13 mouse cellular contexts compared by ENCODE assay signal in genomic region chr6:140480425-140481081, GRCm38 (mm10).
"Had no signal": no experiment of that assay in that cellular context is flagged by ENCODE, and none has a peak within 500 bp of the region (broad histone marks: within the 10 kb centered on the region; RNA-seq: fewer than 3 reads in every experiment).

No protein-coding gene starts in this region.

- H3K9ac ChIP-seq: liver, embryonic 15.5 days; midbrain, embryonic 13.5 days had no signal

- H3K4me2 ChIP-seq: liver, embryonic 11.5 days; liver, embryonic 15.5 days; midbrain, embryonic 13.5 days had no signal

- H3K4me3 ChIP-seq: limb, embryonic 10.5 days; liver, embryonic 15.5 days; midbrain, embryonic 13.5 days had no signal

- H3K27ac ChIP-seq: limb, embryonic 10.5 days; liver, embryonic 15.5 days; midbrain, embryonic 13.5 days had no signal

- H3K36me3 ChIP-seq: liver, embryonic 15.5 days; midbrain, embryonic 13.5 days had no signal

- H3K9me3 ChIP-seq: limb, embryonic 10.5 days; liver, embryonic 15.5 days; midbrain, embryonic 13.5 days had no signal

- H3K4me1 ChIP-seq: liver, embryonic 15.5 days had no signal

- DNase-seq: kidney, postnatal 25 days; layer of hippocampus, adult 9-11 months; lung, adult 2 months; lung, postnatal 36 days; right cerebral cortex, adult 18-20 months; right cerebral cortex, postnatal 25 days; thymus, adult 18-20 months; thymus, postnatal 14 days had no signal

- ATAC-seq: lung, postnatal 0 days; midbrain, embryonic 13.5 days had no signal

- H3K27me3 ChIP-seq: liver, embryonic 15.5 days; midbrain, embryonic 13.5 days had no signal
